Mouse (Mus musculus): ENCODE measurements around the gene Bik.
A peak's percentile ranks its signal among the peaks of the same experiment; 100 is the strongest.

Gene Bik

DNA sequence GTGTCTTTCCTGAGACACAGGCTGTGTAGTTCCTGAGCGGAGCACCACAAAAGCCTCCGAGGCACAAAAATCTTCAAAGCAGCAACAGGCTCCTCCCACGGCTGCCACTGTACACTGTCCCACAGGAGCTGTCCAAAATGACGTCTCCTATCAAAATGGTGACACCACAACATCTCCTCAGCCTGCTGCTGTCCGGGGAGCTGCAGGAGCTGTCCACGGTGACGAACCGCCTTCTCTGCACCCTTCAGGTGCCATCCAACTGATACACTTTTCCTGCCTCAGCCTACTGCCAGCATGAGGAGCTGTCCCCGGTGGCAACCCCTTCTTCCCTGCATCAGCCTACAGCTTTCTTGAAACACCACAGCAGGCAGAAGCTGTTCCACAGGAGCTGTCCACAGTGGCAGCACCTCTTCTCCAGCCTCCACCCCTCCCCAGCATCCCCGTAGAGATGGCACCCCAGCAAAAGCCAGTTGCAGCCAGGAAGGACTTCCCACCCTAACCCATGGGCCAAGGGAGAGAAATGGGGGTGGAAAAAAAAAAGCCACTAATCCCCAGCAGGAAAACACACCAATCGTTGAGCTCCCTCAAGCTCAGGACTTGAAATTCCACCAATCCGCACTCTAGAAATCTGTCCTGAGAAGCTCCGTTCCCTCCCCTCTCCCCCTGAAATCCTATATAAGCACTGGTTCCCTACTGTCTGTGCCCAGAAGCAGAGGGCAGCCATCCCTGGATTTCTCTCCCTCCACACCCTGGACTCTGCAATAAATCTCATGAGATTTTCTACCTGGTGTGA, 14.0 kb upstream of the Bik start:
- no peak for DNase-seq (ENCODE audit: low spot score)

DNA sequence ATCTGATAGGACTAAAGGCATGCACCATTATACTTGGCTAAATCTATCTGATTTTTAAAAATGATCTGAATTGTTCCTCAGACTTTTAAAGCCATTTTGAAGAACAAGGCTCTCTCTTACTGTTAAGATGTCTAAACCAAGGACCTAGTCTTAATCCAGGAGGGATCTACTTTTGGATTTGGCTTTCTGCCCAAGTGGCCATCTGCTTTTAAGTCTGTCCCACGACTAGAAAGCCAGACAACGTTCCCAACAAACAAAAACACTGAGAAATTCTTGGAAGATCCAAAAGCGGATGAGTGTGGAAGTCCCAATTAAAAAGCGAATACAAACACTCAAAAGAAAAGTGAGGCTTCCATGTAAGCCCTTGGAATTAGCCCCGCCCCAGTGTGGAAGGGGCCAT, 11.6 kb upstream of the Bik start:
- DNase-seq (ENCODE audit: low spot score), result no peak

GRCm38 (mm10) chr15:83518215-83519048, 8.2 kb upstream of the Bik start:
- DNase-seq (ENCODE audit: low spot score), result peak; percentile 62

DNA sequence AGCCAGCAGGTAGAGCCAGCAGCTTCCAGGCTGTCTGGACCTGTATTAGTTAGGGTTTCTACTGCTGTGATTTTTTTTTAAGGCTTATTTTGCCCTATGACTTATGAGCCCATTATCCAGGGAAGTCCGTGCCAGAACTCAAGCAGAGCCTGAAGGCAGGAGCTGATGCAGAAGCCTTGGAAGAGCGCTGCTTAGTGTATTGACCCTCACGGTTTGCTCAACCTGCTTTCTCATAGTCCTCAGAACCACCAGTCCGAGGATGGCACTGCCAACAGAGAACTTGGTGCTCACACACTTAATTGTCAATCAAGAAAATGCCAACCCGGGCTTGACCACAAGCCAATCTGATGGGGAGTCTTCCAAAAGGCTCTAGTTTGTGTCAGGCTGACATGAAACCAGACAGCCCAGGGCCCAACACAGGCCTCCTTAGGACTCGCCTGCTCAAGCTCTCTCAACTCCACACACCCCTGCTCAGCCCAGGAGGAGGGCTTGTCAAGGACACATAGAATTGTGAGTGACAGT, 5.7 kb upstream of the Bik start:
- DNase-seq (ENCODE audit: low spot score), result no peak

GRCm38 (mm10) chr15:83523196-83523595, 3.5 kb upstream of the Bik start:
- DNase-seq (ENCODE audit: low spot score), result no peak

- DNase-seq (ENCODE audit: low spot score), result no peak
Observed at GRCm38 (mm10) chr15:83523638-83524332, 2.9 kb upstream of the Bik start.

DNA sequence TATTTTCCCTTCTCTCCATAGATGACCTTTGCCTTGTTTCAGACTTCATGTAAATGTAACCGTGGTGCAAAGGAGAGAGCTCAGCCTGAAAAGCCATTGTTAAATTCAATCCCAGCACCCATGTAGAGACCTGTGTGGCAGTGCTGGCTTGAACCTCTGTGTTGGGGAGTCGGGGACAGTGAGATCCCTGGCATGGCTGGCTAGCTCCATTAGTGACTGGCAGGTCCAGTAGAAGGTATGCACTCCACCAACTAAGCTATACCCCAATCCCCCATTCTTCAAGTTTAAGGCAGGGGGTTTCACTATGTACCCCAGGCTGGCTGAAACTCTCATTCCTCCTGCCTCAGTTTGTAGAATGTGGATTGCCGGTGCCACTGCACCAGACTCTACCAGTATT, 2.3 kb upstream of the Bik start:
- DNase-seq (ENCODE audit: low spot score), result no peak

GRCm38 (mm10) chr15:83527092-83527437, 403 bp downstream of the Bik start:
- no peak for DNase-seq (ENCODE audit: low spot score)

GRCm38 (mm10) chr15:83527747-83528146, 1.1 kb downstream of the Bik start:
- DNase-seq (ENCODE audit: low spot score), result no peak

DNA sequence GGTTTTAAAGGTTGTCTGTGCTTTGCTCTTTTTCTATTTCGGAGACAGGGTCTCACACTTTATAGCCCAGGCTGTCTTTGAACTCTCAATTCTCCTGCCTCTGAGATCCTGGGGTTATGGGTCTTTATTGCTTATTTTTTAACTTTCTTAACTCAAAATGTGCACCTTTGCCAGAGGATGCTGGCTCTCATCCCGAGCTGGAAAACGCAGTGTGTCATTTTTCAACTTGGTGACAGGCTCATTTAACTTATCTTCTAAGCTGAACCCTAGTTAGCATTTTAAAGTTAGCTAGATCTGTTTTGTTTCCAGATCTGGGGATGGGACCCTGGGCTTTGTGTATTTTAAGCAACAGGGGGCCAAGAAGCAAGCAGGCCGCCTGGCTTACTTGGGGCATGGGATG, 2.2 kb downstream of the Bik start:
- DNase-seq (ENCODE audit: low spot score), result no peak

GRCm38 (mm10) chr15:83529765-83530164, 3.1 kb downstream of the Bik start:
- DNase-seq (ENCODE audit: low spot score), result no peak

DNA sequence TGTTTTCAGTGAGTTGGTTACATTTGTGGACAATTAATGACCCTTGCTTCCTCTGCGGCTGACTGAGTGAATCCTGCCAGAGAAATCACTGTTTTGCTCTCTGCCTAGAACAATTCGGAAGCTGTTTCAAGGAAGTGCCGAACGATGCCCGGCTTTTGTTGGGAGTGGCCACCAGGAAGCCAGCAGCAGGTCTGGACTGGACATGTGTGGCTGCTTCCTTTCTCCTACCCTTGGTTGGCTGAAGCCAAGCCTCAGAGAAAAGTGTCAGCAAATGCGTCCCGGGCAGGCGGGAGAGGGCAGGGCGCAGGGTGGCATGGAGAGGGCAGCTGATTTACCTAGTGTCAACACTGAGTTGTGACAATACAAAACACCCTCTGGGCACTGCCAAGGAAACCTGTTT, 3.6 kb downstream of the Bik start:
- peak; percentile 75 for DNase-seq (ENCODE audit: low spot score)

GRCm38 (mm10) chr15:83530688-83531087, 4.0 kb downstream of the Bik start:
- no peak for DNase-seq (ENCODE audit: low spot score)

DNA sequence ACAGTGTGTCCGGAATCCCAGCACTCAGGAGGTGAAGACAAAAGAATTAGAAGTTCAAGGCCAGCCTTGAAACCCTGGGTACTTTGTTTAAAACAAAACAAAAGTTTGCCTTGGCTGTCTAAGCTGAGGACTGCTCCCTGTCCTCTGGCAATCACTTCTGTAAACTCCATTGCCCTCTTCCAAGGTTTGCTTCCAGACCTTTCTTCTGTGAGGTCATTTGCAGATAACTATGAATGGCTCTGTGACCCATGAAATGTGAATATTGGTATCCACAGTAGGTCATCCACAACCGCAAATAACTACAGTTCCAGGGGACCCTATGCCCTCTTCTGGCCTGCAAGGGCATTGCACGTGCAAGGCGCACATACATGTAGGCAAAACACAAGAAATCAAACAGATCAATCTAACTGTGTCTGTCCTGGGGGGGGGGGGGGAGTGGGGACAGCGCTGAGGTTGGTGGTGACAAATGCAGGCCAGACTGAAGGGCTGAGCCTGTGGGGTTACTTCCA, 5.4 kb downstream of the Bik start:
- DNase-seq (ENCODE audit: low spot score), result no peak

GRCm38 (mm10) chr15:83532606-83533005, 5.9 kb downstream of the Bik start:
- DNase-seq (ENCODE audit: low spot score), result no peak

DNA sequence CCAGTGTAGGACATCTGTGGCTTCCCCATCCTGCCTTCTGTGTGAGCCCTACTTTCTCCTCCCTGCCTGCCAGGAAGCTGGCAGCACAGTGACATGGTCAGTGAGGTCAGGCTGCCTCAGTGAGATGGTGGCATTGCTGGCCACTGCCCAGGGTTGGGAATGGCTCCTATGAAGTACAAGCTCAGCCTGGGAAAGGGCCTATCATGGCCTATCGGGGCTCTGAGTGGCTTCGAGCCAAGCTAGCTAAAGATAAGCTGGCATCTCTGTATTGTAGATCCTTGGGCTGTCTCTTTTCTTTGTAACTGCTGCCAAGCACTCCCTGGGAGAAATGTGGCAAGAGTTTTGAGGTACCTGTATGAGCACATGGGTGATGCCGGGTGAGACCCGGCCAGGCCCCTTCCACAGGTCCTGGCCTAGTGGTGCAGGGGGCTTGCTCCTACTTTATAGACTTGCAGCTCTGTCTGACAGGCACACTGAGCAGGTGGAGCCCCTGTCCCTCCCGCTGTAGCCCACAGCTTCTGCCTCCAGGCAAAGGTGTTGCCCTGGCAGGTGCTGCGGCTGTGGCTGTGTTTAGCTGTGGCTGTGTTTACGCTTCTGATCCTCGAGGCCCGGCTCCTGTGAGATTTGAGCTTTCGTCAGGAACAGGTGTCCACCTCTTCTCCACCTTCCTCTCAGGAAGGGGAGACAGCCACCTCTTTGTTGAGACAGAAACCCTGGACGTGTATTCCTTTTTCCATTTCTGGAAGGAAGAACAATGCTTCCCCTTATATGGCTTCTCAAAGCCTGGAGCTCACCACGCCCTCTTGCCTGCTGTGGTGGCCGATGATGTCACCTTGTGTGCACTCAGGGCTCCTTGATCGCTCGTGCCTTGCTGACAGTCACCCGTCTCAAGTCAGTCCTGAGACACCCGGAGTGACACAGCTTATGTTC, 8.6 kb downstream of the Bik start:
- DNase-seq (ENCODE audit: low spot score), result peak; percentile 25

DNA sequence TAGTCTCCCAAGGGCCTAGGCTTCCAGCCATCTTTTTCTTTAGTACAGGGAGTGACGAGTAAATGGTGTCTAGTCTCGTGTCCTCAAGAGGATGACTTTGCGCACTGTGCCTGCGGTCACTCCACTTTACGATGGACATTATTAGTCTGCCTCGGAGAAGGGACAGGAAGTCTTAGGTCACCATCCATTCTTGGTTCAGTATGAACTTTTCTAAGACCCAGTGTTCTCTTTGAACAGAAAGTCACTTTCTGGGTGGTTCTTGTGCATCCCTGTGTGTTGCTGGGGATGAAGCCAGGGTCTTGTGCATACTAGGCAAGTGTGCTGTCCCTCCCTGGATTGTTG, 9.2 kb downstream of the Bik start:
- DNase-seq (ENCODE audit: low spot score), result no peak

GRCm38 (mm10) chr15:83538855-83539254, 12.2 kb downstream of the Bik start:
- DNase-seq (ENCODE audit: low spot score), result no peak

GRCm38 (mm10) chr15:83539905-83540304, 13.2 kb downstream of the Bik start:
- no peak for DNase-seq (ENCODE audit: low spot score)

DNA sequence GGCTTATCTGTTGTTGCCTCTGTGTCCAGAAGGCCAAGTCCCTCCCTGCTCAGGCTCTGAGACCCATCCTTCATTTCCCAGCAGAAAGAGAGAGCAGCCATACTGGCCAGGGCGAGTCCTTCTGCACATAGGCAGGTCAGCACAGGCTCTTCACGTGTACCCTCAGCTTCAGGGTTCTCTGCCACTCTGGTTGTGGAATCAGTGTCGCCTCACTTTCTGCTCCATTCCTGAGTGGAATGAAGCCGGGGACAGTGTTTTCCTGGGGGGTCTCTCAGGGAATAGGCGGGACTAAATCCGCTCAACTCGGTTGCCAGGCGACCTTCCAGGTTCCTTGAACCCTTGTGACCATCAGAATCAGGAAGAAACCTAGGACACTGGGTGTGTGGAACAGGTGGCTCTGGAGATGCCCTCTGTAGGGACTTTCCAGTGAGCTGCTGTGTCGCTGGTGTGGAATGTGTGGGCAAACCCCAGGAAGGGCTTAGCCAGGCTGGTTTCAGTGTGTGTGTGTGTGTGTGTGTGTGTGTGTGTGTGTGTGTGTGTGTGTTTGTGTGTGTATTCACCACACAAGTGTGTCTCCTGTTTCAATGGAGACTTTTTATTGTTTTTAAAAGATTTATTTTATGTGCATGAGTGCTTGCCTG, 15.1 kb downstream of the Bik start:
- DNase-seq (ENCODE audit: low spot score), result peak; percentile 46

DNA sequence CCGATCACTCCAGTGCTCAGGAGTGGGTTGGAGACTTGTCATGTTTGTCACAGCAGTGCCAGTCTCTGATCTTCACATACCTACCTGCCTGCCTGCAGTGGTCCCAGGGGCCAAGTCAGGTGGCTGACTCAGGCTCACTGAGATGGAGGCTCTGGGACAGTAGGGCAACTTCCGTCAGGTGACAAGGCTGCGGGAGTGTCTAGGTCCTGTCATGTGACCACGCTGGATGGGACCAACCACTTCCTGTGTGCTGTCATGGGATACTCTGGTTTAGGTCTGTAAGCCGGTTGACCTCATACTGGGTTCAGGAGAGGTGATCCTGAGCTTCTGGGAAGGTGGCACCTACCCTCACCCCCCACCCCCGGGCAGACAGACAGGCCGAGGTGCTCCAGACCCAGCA, 19.4 kb downstream of the Bik start:
- DNase-seq (ENCODE audit: low spot score), result no peak

All from urinary bladder, postnatal 14 days (tissue).